Mouse (Mus musculus) bone marrow macrophage, adult 2 months (primary cell): ENCODE data around the gene Polk. TPM values are rescaled to one million over a fixed set of nuclear protein-coding genes. Genes with fewer than 3 reads are reported as not detected.
A peak's percentile ranks its signal among the peaks of the same experiment; 100 is the strongest.

ENCODE experiments used
- H3K27ac ChIP-seq: 2 replicates; pipeline ENCODE4 v1.5.1; 2012; ENCODE audit warnings: low read depth, low read length; ENCODE audit not compliant: insufficient read depth
- H3K4me1 ChIP-seq: 2 replicates; pipeline ENCODE4 v1.6.1; 2012; ENCODE audit warnings: low read length; ENCODE audit not compliant: control insufficient read depth, insufficient read depth
- H3K4me3 ChIP-seq: 2 replicates; pipeline ENCODE4 v1.5.1; 2012; ENCODE audit warnings: mild to moderate bottlenecking, low read length, moderate library complexity; ENCODE audit not compliant: insufficient read depth
- CTCF ChIP-seq: IDR thresholded peaks from 2 replicates; pipeline ENCODE4 v1.5.1; 2012; ENCODE audit warnings: low read depth, mild to moderate bottlenecking, low read length, moderate library complexity
- POLR2A ChIP-seq: IDR thresholded peaks from 2 replicates; pipeline ENCODE4 v1.6.1; 2012; ENCODE audit warnings: mild to moderate bottlenecking, low read depth, low read length, borderline replicate concordance
- polyA plus RNA-seq: library from polyadenylated mRNA; stranded (reverse); fragments of >200 nt; gene quantifications from 2 replicates; pipeline ENCODE4 v1.2.4, GENCODE M21; 2012; ENCODE audit not compliant: missing spikeins, insufficient read depth, insufficient read length

The Polk gene
- polyA plus RNA-seq, 1 experiment = 13.2 TPM

GRCm38 (mm10) chr13:96555099-96555498 is 12.7 kb upstream of the Polk start:
- Histone ChIP-seq H3K4me1 (peaks cover 23% of the 10 kb centered on the region), H3K27ac (no peak overlapping the region), H3K4me3 (no peak overlapping the region)
- no peak for TF ChIP-seq POLR2A
- no peak for TF ChIP-seq CTCF

DNA sequence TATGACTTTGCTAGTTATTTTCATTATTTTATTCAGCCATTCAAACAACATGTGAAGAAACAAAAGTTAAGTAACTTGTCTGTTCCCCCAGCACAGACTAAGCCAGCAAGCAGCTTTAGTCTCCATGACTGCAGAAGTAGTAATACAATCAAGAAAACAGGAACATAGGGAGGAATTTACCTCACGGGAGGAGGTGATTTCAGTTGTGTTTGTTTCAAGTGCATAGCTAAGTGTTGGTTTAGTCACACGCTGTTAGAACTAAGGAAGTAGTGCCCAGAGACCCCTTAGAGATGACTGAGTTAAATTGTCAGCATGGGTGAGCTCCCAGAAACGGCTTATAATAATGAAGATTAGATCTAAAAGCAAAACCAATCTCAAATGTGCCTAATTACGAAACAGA is 5.6 kb upstream of the Polk start:
- peak overlapping the region; percentile 17 for H3K4me3 ChIP-seq
- H3K4me1 ChIP-seq = peaks cover 12% of the 10 kb centered on the region
- H3K27ac ChIP-seq = peak overlapping the region; percentile 23
- no peak for TF ChIP-seq POLR2A
- TF ChIP-seq CTCF = no peak

- TF ChIP-seq CTCF (no peak), POLR2A (no peak)
- Histone ChIP-seq H3K27ac (no peak overlapping the region), H3K4me1 (peaks cover 12% of the 10 kb centered on the region)
These were observed 4.9 kb upstream of the Polk start for GRCm38 (mm10) chr13:96547250-96547649.

DNA sequence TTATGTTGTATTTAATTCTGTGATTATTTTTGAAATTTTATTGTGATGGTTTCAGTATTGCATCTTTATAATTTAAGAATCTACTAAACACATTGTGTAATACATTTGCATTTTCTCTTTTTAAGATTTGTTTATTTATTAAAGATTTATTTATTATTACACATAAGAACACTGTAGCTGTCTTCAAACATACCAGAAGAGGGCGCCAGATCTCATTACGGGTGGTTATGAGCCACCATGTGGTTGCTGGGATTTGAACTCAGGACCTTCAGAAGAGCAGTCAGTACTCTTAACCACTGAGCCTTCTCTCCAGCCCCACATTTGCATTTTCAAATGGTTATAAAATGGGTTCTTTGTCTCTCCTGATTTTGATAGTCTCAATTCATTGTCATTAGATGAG is 2.1 kb upstream of the Polk start:
- H3K4me1 ChIP-seq = peaks cover 16% of the 10 kb centered on the region
- TF ChIP-seq CTCF = peak; percentile 35; the same call in 1 of the 2 replicates
- no peak for TF ChIP-seq POLR2A
- no peak overlapping the region for H3K4me3 ChIP-seq
- no peak overlapping the region for H3K27ac ChIP-seq

More at GRCm38 (mm10) chr13:96547250-96547649, 4.9 kb upstream of the Polk start:
- H3K4me3 ChIP-seq = no peak overlapping the region

DNA sequence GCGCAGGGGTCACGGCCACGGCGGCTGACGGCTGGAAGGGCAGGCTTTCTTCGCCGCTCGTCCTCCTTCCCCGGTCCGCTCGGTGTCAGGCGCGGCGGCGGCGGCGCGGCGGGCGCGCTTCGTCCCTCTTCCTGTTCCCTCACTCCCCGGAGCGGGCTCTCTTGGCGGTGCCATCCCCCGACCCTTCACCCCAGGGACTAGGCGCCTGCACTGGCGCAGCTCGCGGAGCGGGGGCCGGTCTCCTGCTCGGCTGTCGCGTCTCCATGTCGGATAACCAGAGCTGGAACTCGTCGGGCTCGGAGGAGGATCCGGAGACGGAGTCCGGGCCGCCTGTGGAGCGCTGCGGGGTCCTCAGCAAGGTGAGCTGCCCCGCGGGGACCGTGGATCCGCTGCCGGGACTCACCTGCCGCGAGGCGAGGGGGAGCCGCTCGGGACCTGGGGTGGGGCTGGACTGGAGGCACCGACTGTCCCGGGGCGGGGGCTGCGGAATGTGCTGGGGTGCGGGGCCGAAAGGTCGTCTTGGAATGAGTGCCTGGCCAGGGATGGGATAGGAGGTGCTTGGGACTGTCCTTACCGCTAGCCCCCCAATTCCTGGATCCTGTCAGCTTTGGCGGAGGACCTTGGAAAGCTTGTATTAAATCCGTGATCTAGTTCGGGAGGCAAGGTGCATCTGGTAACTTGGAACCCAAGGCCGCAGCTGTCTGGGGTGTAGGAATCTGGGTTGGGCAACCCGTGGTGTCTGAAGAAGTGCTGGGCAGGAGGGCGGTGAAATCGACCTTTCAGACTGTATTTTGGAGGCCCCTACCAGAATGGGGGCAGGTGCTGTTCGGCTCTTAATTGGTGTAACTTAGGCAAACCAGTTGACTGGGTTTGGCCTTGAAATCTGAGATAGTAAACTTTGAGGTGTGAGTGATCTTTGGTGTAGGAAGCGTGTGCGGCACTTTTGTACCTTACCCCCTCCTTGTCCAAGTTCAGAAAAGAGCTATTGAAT is 817 bp upstream of the Polk start:
- TF ChIP-seq POLR2A (no peak), CTCF (no peak)
- H3K4me1 ChIP-seq = peaks cover 17% of the 10 kb centered on the region
- H3K4me3 ChIP-seq = peak overlapping the region; percentile 100
- peak overlapping the region; percentile 88 for H3K27ac ChIP-seq

- H3K27ac ChIP-seq = peak overlapping the region; percentile 37; the same call in 1 of the 2 replicates
- TF ChIP-seq POLR2A = no peak
- TF ChIP-seq CTCF = no peak
- H3K4me3 ChIP-seq = peak overlapping the region; percentile 56
- H3K4me1 ChIP-seq = peaks cover 15% of the 10 kb centered on the region
These were observed 998 bp downstream of the Polk start for GRCm38 (mm10) chr13:96541381-96541780.

DNA sequence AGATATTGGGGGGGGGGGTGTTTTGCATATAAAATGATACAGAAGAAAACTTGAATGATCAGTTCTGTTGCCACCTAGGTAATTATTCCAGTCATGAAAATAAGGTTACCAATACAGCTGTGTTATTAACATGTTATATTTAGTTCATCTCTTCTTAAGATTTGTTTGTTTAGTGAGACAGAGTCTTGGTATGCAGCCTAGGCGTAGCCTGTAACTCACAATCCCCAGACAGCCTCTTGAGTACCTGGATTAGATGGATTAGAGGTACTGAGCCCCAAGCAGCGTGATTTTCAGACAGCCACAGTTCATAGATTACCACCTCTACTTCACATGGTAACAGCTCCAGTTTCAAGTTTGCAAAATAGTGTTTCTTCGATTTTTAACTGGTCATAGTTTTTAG is 4.3 kb downstream of the Polk start:
- peaks cover 12% of the 10 kb centered on the region for H3K4me1 ChIP-seq
- TF ChIP-seq CTCF (no peak), POLR2A (no peak)
- no peak overlapping the region for H3K4me3 ChIP-seq
- H3K27ac ChIP-seq = no peak overlapping the region

DNA sequence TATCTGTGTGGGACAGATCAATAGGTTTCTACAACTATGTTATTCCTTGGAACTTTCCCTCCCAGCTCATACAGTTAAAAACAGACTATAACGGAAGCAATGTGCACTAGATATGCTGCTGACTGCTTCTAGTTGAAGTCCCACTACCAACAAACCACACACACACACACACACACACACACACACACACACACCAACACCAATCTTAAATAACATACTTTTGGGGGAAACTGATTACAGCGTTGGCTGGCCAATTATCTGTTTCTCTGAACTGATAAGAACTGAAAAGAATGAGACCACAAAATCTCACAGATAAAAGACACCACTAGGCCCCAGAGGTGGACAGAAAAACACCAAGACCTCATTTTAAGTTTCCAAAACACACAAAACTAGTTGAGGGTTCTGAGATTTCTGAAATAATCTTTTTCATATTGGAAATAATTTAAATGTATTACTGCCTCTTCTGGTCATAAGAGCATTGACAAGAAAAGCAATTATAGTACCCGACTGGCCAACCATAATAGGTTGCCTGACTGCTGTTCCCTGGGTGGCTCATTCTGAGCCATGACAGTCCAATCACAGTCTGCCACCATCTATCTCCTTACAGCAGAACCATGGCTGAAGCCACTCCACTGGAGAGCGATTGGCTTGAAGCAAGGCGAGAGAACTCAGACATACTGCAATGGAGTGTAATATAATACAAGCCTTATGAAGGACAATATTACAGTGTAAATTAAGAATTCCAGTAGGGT is 5.4 kb downstream of the Polk start:
- Histone ChIP-seq H3K4me3 (no peak overlapping the region), H3K27ac (no peak overlapping the region), H3K4me1 (peaks cover 17% of the 10 kb centered on the region)
- TF ChIP-seq POLR2A (no peak), CTCF (no peak)

GRCm38 (mm10) chr13:96533742-96534141 is 8.6 kb downstream of the Polk start:
- no peak overlapping the region for H3K27ac ChIP-seq
- no peak overlapping the region for H3K4me3 ChIP-seq
- TF ChIP-seq POLR2A (no peak), CTCF (no peak)
- H3K4me1 ChIP-seq = peaks cover 23% of the 10 kb centered on the region

DNA sequence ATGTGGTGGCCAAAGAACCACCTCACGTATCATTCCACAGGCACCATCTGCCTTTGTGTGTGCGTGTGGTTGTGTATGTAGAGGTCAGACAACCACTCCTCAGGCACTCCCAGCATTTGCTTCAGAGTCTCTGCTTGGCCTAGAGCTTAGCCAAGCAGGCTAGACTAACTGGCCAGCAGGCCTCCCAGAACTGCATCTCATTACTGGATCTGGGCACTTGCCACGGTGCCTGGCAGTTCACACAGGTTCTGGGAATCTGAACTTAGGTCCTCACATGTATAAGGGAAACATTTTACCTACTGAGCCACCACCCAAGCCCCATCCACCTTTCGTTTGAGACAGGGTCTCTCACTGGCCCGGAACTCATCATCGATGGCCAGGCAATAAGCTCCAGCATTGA is 10.2 kb downstream of the Polk start:
- TF ChIP-seq CTCF (no peak), POLR2A (no peak)
- Histone ChIP-seq H3K4me3 (no peak overlapping the region), H3K4me1 (peaks cover 27% of the 10 kb centered on the region), H3K27ac (no peak overlapping the region)

DNA sequence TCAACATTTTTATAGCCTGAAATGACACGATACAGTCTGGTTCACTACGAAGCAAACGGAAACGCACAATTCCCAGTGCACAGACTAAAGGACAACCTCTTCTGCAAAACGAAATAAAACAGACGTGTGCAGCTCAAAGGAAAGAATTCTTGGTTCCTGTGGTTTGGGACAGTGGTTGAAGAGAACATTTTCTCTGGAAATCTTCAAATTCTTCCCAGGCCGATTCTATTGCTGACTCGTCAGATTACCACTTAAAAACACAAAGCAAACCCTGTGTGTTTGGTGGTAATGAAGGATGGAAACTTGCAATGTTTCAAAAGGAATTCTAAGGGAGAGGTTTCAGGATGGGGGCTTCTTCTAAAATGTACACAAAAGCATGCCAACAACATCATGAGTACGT is 12.3 kb downstream of the Polk start:
- no peak for TF ChIP-seq CTCF
- TF ChIP-seq POLR2A = no peak
- no peak overlapping the region for H3K4me3 ChIP-seq
- no peak overlapping the region for H3K27ac ChIP-seq
- peaks cover 27% of the 10 kb centered on the region for H3K4me1 ChIP-seq
